Mouse (Mus musculus) limb, embryonic 14.5 days (tissue): ENCODE results near the gene Focad. TPM values are rescaled to one million over a fixed set of nuclear protein-coding genes. Genes with fewer than 3 reads are reported as not detected.
A peak's percentile ranks its signal among the peaks of the same experiment; 100 is the strongest.

ENCODE experiments used
- ATAC-seq: fragments of 200-750 bp; cut with Nextera tagmentation; 2 replicates; pipeline ENCODE4 v1.8.0; 2017; ENCODE audit warnings: low read depth, moderate number of reproducible peaks, moderate TSS enrichment; ENCODE audit not compliant: low FRiP score
- DNase-seq: peaks from one replicate; pipeline ENCODE4 v3.0.0-alpha.2; 2015; ENCODE audit warnings: low spot score
- H3K27ac ChIP-seq: fragments of 300-500 bp; sonication (generic); replicated peaks from 2 replicates; pipeline ENCODE4 v1.5.1; 2014; ENCODE audit warnings: low read depth, mild to moderate bottlenecking, low read length, moderate library complexity, mixed read lengths
- H3K27me3 ChIP-seq: fragments of 300-500 bp; sonication (generic); 2 replicates; pipeline ENCODE4 v1.6.1; 2014; ENCODE audit warnings: low read length, mixed read lengths; ENCODE audit not compliant: control insufficient read depth, insufficient read depth
- H3K36me3 ChIP-seq: fragments of 300-500 bp; sonication (generic); 2 replicates; pipeline ENCODE4 v1.6.1; 2014; ENCODE audit warnings: mild to moderate bottlenecking, low read length, moderate library complexity, mixed read lengths; ENCODE audit not compliant: control insufficient read depth, insufficient read depth
- H3K4me1 ChIP-seq: fragments of 300-500 bp; sonication (generic); 2 replicates; pipeline ENCODE4 v1.6.1; 2014; ENCODE audit warnings: antibody characterized with exemption, low read length, mixed read lengths; ENCODE audit not compliant: control insufficient read depth, insufficient read depth
- H3K4me2 ChIP-seq: fragments of 300-500 bp; sonication (generic); replicated peaks from 2 replicates; pipeline ENCODE4 v1.6.1; 2014; ENCODE audit warnings: low read depth, mild to moderate bottlenecking, low read length, moderate library complexity; ENCODE audit not compliant: severe bottlenecking
- H3K4me3 ChIP-seq: fragments of 300-500 bp; sonication (generic); replicated peaks from 2 replicates; pipeline ENCODE4 v1.5.1; 2014; ENCODE audit warnings: low read length
- H3K9ac ChIP-seq: fragments of 300-500 bp; sonication (generic); 2 replicates; pipeline ENCODE4 v1.6.1; 2014; ENCODE audit warnings: mild to moderate bottlenecking, low read depth, low read length, moderate library complexity; ENCODE audit not compliant: severe bottlenecking
- H3K9me3 ChIP-seq: fragments of 300-500 bp; sonication (generic); 2 replicates; pipeline ENCODE4 v1.6.1; 2016; ENCODE audit warnings: low read length; ENCODE audit not compliant: control insufficient read depth
- POLR2A ChIP-seq: fragments of 200-500 bp; IDR thresholded peaks from 2 replicates; pipeline ENCODE4 v1.8.0; 2012; ENCODE audit warnings: inconsistent platforms, mild to moderate bottlenecking, moderate library complexity, borderline replicate concordance; ENCODE audit not compliant: insufficient read depth, insufficient read length; ENCODE audit errors: extremely low read depth
- WGBS: fragments of 180-500 bp; shearing (Covaris S2); extraction: QIAGEN DNeasy Blood & Tissue Kit; methylation state at CpG from one replicate; pipeline ENCODE4 v1.1.7; 2014; 5-methylcytosine and 5-hydroxymethylcytosine counted together
- polyA plus RNA-seq, 2 experiments: library from polyadenylated mRNA; depleted of rRNA in 1 of 2; stranded (reverse) in 1 of 2; unstranded in 1 of 2; fragments of >200 nt; fragmentation: Nextera tagmentation in 1 of 2; extraction: Ambion mirVana in 1 of 2; gene quantifications; 2 replicates each; pipeline versions ENCODE4 v1.2.1 to v1.2.3; 2012 to 2014

The Focad gene
- polyA plus RNA-seq, 2 experiments: 15.7 to 19.5 TPM

DNA sequence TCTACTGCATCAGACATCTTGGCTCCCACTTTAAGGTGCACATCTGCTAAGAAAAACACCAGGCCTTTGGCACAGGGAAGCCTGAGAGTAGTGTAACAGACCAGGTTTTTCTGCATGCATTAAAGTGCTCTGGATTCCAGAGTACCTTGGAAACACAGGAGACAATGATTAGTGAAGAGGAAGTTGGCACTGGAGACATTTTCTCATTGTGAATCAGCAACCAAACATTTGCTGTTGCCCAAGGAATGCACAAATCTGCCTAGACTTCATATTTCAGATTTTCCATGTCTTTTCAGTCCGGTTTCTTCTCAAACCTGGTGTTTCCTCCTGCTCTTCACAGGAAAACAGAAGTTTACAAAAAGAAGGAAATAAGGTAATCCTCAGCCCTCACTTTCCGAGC is 317.9 kb downstream of the Focad start:
- Histone ChIP-seq H3K27me3 (no peaks in the 10 kb centered on the region), H3K27ac (no peak overlapping the region), H3K4me2 (no peak overlapping the region), H3K4me1 (peaks cover 3% of the 10 kb centered on the region; the same call in 1 of the 2 replicates), H3K4me3 (no peak overlapping the region), H3K36me3 (peaks cover 3% of the 10 kb centered on the region; the same call in 1 of the 2 replicates), H3K9ac (no peak overlapping the region), H3K9me3 (no peaks in the 10 kb centered on the region)
- ATAC-seq (no peak), DNase-seq (no peak)
- TF ChIP-seq POLR2A: no peak
- 84% methylated on average over 2 of the region's 2 CpGs for WGBS

DNA sequence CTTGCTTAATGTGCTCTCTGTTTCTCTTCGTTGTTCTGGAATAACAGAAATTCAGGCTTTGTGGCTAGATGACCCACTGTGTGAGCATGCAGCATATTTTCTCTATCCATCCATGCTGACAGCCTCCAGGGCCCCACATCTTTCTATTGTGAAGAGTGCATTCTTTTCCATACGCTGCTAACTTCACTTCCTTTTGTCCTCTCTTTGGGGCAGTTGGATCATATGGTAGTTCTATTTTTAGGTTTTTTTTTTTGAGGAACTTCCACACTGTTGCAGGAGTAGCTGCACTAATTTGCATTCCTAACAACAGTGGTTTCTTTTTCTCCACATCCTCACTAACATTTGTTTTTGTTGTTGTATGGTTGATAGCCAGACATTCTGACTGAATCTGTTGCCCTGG is 320.6 kb downstream of the Focad start:
- no peak overlapping the region for H3K4me2 ChIP-seq
- DNase-seq: no peak
- no peak overlapping the region for H3K4me3 ChIP-seq
- H3K4me1 ChIP-seq: no peaks in the 10 kb centered on the region
- no peaks in the 10 kb centered on the region for H3K9me3 ChIP-seq
- no peak for TF ChIP-seq POLR2A
- H3K27me3 ChIP-seq: no peaks in the 10 kb centered on the region
- H3K27ac ChIP-seq: no peak overlapping the region
- no peak overlapping the region for H3K9ac ChIP-seq
- ATAC-seq: no peak
- peaks cover 3% of the 10 kb centered on the region; the same call in 1 of the 2 replicates for H3K36me3 ChIP-seq
- WGBS: 63% methylated on average over 2 of the region's 2 CpGs

DNA sequence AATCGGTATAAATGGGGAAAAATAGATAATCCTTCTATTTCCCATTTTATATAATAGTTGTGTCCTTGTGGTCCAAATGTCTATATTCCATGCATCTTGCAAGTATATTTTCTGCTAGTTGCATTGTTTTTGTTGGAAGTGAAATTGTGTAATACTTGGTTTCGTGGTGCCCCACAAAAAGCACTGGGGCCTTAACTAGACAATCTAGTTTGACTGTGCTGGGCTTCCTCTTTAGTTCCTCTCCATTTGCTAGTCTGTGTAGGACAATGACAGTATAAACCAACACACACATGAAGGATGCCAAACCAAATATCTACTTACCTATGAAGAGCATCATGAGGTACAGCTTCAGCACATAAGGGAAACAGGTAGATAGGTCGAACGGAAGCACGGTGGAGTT is 324.9 kb downstream of the Focad start:
- no peak for TF ChIP-seq POLR2A
- ATAC-seq: no peak

DNA sequence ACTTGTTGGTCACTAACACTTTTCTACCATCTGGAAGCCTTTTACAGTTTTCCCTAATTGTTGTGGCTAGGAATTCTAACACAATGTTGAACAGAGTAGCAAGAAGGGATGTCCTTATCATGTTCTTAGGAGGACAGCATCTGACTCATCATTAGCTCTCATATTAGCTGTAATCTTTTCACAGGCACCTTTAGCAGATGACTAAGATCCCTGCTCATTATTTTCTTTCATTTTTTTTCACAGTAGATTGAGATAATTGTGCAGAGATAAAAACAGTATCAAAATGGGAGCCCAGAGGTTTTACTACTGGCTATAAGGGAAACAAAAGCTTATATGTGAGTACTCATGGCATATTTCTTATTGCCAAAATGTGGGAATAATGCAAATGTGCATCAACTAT is 330.1 kb downstream of the Focad start:
- Histone ChIP-seq H3K36me3 (no peaks in the 10 kb centered on the region), H3K27me3 (no peaks in the 10 kb centered on the region), H3K4me2 (no peak overlapping the region), H3K9ac (no peak overlapping the region), H3K4me3 (no peak overlapping the region), H3K27ac (no peak overlapping the region), H3K4me1 (no peaks in the 10 kb centered on the region), H3K9me3 (no peaks in the 10 kb centered on the region)
- DNase-seq (no peak), ATAC-seq (no peak)
- TF ChIP-seq POLR2A: no peak

More for the DNA sequence above, 324.9 kb downstream of the Focad start:
- Histone ChIP-seq H3K4me3 (no peak overlapping the region), H3K4me1 (no peaks in the 10 kb centered on the region), H3K27me3 (no peaks in the 10 kb centered on the region), H3K27ac (no peak overlapping the region), H3K4me2 (no peak overlapping the region), H3K9ac (no peak overlapping the region), H3K9me3 (no peaks in the 10 kb centered on the region), H3K36me3 (no peaks in the 10 kb centered on the region)
- no peak for DNase-seq
- WGBS: 91% methylated on average over 5 of the region's 5 CpGs

DNA sequence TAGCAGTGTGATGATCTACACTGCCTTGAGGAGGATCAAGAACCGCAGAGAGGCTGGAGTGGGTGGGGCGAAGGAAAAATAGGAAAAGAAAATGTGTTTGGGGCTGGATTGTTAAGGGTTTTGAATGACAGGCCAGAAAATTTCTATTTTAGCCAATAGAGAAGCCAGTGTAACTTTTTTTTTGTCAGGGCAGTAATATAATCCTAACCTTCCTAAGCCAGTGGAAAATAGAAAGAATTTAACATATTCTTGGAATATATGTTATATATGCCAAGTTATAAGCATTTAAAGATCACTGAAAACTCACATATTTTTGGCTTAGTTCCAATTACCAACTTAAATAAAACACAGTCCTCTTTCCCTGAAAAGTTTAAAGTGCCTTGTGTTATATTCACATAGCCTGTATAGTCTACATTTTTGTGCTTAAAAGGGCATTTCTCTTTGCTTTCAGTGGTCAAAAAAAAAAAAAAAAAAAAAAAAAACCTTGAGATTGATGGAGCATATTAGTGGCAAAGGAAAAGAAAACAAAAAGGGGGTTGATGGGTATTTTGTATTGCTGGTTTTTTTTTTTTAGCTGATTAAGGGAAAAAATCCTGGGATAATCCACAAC is 333.3 kb downstream of the Focad start:
- peak; percentile 17 for DNase-seq
- TF ChIP-seq POLR2A: no peak
- Histone ChIP-seq H3K27me3 (no peaks in the 10 kb centered on the region), H3K4me2 (no peak overlapping the region), H3K36me3 (no peaks in the 10 kb centered on the region), H3K4me3 (no peak overlapping the region), H3K27ac (no peak overlapping the region), H3K9ac (no peak overlapping the region), H3K9me3 (no peaks in the 10 kb centered on the region), H3K4me1 (no peaks in the 10 kb centered on the region)
- 84% methylated on average over 2 of the region's 2 CpGs for WGBS
- peak; percentile 53; the same call in 1 of the 2 replicates for ATAC-seq
